ENCODE assay signal across 8 mouse cellular contexts in the genomic region with DNA sequence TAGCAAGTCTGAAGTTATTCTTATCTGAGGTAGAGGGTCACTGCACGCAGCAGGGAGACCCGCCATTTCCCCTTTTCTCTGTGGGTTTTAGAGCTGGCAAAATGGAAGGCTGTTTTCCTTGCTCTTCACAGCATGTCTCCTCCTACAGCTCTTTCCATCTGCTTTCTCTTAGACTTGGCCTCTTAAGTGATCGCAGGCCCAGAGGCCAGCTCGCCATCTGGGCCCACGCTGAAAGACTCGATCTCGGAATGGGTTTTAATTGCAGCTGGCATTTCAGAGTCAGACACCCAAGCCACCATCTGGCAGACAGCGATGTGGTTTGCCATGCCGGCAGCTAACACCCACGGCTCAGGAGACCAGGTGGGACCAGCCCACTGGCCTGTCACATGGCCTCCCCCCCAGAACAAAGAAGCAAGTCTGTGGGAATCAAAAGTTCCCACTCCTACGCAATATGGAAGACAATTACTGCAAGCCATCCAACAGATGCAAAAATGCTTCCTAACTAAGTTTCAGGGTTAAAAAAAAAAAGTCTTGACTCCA. TPM values are rescaled to one million over a fixed set of nuclear protein-coding genes. Genes with fewer than 3 reads are reported as not detected.
DNase-seq lines count a peak whose midpoint lies in the region; ATAC-seq and TF ChIP-seq lines count a peak whose summit lies in the region.

No protein-coding gene starts in this region.

- no peak overlapping the region for H3K9ac ChIP-seq in kidney, embryonic 14.5 days (ENCODE audit: low read depth, low read length)

- H3K36me3 ChIP-seq in hindbrain, embryonic 10.5 days: no peaks in the 10 kb centered on the region
- no peaks in the 10 kb centered on the region for H3K36me3 ChIP-seq in kidney, embryonic 14.5 days (ENCODE audit: control insufficient read depth, insufficient read depth, low read length)

- H3K27me3 ChIP-seq in hindbrain, embryonic 10.5 days (ENCODE audit: insufficient read depth, poor library complexity, severe bottlenecking): no peaks in the 10 kb centered on the region
- H3K27me3 ChIP-seq in kidney, embryonic 14.5 days (ENCODE audit: control insufficient read depth, insufficient read depth, low read length): no peaks in the 10 kb centered on the region

- H3K4me2 ChIP-seq in kidney, embryonic 14.5 days (replicated peaks; ENCODE audit: low read depth, low read length): no peak overlapping the region

- H3K27ac ChIP-seq in gastrocnemius, adult 2 months: peak overlapping the region; percentile 67
- peak overlapping the region; percentile 71 for H3K27ac ChIP-seq in hindbrain, embryonic 10.5 days
- no peak overlapping the region for H3K27ac ChIP-seq in kidney, embryonic 14.5 days (ENCODE audit: low read depth, low read length)

- 52% methylated on average over 11 of the region's 11 CpGs for WGBS in hindbrain, embryonic 10.5 days
- 70% methylated on average over 11 of the region's 11 CpGs for WGBS in kidney, embryonic 14.5 days

- peak; percentile 32; the same call in 1 of the 2 replicates for ATAC-seq in megakaryocyte-erythroid progenitor cell, adult 5-6 weeks (replicated peaks; ENCODE audit: low FRiP score, low TSS enrichment, poor library complexity, severe bottlenecking)
- no peak for ATAC-seq in kidney, embryonic 14.5 days (ENCODE audit: low FRiP score, low TSS enrichment)

- peaks cover 54% of the 10 kb centered on the region for H3K4me1 ChIP-seq in hindbrain, embryonic 10.5 days (replicated peaks)
- 0 out of 2 replicates have a peak, but pooled peaks cover 3% of the 10 kb centered on the region for H3K4me1 ChIP-seq in kidney, embryonic 14.5 days (ENCODE audit: control insufficient read depth, insufficient read depth, low read length)

- DNase-seq in gastrocnemius, adult 2 months: peak; percentile 56
- no peak for DNase-seq in gastrocnemius, adult 8-10 months (ENCODE audit: low spot score in 2 of 2)
- peak; percentile 76 for DNase-seq in brain, adult 2 months (ENCODE audit: low read depth, low spot score)
- DNase-seq in hindbrain, embryonic 10.5 days (ENCODE audit: low spot score): peak; percentile 74
- no peak for DNase-seq in kidney, adult 18-20 months
- no peak for DNase-seq in heart, postnatal 36 days

- H3K9me3 ChIP-seq in hindbrain, embryonic 10.5 days: no peaks in the 10 kb centered on the region
- no peaks in the 10 kb centered on the region for H3K9me3 ChIP-seq in kidney, embryonic 14.5 days (ENCODE audit: control insufficient read depth, low read length)

- TF ChIP-seq CTCF in gastrocnemius, adult 2 months (IDR thresholded peaks at IDR 0.05): no peak

- intact Hi-C loops in gastrocnemius, adult 2 months (cut with DNase I): no loop called here
- intact Hi-C loops in heart, postnatal 36 days (cut with DNase I): no loop called here

- H3K4me3 ChIP-seq in gastrocnemius, adult 2 months: no peak overlapping the region
- no peak overlapping the region for H3K4me3 ChIP-seq in hindbrain, embryonic 10.5 days
- H3K4me3 ChIP-seq in kidney, embryonic 14.5 days (ENCODE audit: low read length): no peak overlapping the region

RNA-seq across cellular contexts. Expression of a gene that starts 36.5 kb away (rescaled TPM):
- 10 to 100 TPM; 18.4 to 23.5 TPM for total RNA-seq in gastrocnemius, adult 2 months (2021)
- 10 to 100 TPM; 15.0 to 17.6 (median 17.2) TPM for total RNA-seq in gastrocnemius, adult 8-10 months (2022)
- polyA plus RNA-seq in hindbrain, embryonic 10.5 days (2016; fragmentation: Nextera tagmentation; extraction: Ambion mirVana): 8.3 and 8.4 TPM in 2 replicates
- total RNA-seq in megakaryocyte-erythroid progenitor cell, adult 5-6 weeks (2014; fragmentation: Nextera tagmentation): 5.9 and 9.5 TPM in 2 replicates
- total RNA-seq in megakaryocyte-erythroid progenitor cell, adult 5-6 weeks (2017): 7.0 and 12.4 TPM in 2 replicates
- total RNA-seq in heart, postnatal 36 days (2021): 10 to 100 TPM; 37.0 to 38.3 TPM
- 10.8 and 27.2 TPM in 2 replicates for polyA plus RNA-seq in kidney, embryonic 14.5 days (2014; fragmentation: Nextera tagmentation; extraction: Ambion mirVana)

Comparison
In these comparisons a context has a peak if more than half of its experiments do, and no peak if none do; other contexts are left out.
1. DNase-seq: peak in gastrocnemius, adult 2 months (single experiment), brain, adult 2 months (single experiment) and hindbrain, embryonic 10.5 days (single experiment); none in gastrocnemius, adult 8-10 months (0 of 2), kidney, adult 18-20 months (single experiment) and heart, postnatal 36 days (0 of 2).